Mouse (Mus musculus): ENCODE results near the gene Asprv1. TPM values are rescaled to one million over a fixed set of nuclear protein-coding genes. Genes with fewer than 3 reads are reported as not detected.

Gene Asprv1
- total RNA-seq (2021), result under 1 TPM in 1 of 2 experiments, not detected in 1; 0.27 TPM
- long read RNA-seq, experiment 1, partial matches to known transcripts, result 0 of 2 reads
- long read RNA-seq, experiment 1, other reads (novel, unspliced or antisense), result 0 of 2 reads
- long read RNA-seq, experiment 2, result 0 reads

DNA sequence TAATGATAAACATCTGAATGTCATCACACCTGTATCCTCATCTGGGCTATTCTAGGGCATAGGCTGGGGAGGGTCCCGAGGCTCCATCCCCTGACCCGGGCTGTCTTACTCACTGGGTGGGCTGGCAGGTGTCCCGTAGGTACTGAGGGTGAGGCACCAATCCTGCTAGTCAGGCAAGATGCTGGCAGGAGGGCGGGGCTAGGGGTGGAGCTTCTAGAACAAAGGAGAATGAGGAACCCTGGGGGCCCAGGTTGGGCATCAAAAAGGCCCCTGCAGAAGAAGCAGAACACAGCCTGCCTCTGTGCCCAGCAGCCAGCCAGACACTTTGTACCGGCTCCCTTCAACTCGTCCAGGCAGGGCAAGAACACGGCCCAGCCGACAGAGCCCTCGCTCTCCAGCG lies at the start of gene Asprv1:
Gene Asprv1, plus strand, starts transcription at position 219 of the 400 bp plus-strand sequence.
- intact Hi-C loops (cut with DNase I), result no loop called here
- no peak for DNase-seq

DNA sequence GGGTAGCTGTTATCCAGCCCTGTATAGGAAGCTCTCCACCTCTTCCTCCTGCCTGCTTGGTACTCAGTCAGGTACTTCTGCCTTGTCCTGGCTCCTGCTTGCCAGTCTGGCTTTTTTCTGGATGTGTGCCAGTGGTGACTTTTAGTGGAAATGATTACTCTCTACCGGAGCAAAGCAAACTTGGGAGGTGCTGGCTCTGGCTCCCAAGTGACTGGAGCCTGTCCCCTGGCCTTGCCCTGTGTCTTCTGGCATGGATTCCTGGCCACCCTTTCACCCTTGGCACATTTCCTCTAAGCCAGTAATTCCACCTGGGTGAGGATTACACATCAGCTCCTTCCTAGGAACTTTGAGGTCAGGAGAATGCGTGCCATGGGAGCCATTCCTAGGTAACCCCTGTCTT lies 49.6 kb upstream of the Asprv1 start:
- DNase-seq, result peak in 1 of 2 experiments; percentile 32
- intact Hi-C loops (cut with DNase I), result no loop called here

DNA sequence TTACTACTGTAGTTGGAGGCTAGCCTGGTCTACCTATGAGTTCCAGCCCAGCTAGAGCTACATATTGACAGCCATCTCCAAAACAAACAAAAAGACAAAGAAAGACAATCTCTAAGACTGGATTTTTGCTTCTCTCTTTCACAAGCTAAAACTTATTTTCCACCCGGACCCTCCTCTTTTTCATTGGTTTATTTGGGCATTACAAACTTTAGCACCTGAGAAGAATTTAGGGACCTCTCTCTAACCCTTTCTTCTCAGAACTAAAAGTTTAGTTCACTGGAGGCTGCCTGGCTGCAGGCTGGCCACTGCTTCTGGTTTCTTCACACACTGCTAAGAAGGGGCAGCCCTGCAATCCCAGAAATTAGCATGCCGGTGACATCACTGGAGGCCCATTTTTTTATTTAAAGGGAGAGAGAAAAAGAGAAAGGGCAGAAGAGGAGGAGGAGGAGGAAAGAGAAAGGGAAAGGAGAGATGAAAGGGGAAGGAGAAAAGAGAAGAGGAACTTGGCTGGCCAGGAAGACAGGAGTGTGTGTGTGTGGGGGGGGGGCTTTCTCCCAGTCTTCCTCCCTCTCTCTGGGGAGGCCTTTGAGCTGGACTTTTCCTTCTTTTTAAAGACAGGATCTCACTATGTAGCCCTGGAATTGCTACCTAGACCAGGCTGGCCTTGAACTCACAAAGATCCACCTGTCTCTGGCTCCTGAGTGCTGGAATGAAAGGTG lies 48.7 kb upstream of the Asprv1 start:
- intact Hi-C loops (cut with DNase I), result no loop called here
- no peak for DNase-seq

DNA sequence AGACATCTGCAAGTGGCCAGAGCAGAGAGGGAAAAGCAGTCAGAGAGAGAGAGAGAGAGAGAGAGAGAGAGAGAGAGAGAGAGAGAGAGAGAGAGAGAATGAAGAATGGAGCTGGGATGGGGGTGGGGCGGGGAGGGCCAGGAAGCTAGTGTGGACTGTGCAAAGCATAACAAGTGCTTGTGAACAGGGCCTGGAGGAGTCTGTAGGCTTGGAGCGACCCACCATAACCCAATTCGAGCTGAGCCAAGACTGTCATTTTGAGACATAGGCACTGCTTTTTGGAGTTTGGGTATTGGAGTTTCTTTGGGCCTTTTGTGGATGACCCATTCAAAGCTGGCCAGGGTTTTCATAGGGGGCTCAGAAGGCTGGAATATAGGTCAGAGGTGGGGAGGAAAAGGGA lies 48.0 kb upstream of the Asprv1 start:
- no peak for DNase-seq
- intact Hi-C loops (cut with DNase I), result no loop called here

DNA sequence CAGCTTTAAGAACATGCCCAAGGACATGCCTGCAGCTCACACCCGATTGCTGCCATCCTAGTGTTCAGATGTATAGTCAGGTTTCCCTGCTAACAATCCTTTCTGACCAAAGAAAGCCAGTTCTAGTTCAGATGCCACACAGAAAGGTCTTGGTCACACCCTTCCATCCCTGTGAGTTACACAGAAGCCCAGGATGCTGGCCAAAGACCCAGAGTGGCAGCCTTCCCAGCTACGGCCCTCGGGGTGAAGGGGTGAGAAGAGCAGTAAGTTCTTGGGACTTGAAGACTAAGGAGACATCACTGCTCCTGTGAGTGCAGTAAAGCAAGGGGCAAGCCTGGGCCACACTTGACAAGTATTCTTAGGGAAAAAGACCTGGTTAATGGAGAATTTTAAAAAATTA lies 44.8 kb upstream of the Asprv1 start:
- no peak for DNase-seq
- intact Hi-C loops (cut with DNase I), result no loop called here

DNA sequence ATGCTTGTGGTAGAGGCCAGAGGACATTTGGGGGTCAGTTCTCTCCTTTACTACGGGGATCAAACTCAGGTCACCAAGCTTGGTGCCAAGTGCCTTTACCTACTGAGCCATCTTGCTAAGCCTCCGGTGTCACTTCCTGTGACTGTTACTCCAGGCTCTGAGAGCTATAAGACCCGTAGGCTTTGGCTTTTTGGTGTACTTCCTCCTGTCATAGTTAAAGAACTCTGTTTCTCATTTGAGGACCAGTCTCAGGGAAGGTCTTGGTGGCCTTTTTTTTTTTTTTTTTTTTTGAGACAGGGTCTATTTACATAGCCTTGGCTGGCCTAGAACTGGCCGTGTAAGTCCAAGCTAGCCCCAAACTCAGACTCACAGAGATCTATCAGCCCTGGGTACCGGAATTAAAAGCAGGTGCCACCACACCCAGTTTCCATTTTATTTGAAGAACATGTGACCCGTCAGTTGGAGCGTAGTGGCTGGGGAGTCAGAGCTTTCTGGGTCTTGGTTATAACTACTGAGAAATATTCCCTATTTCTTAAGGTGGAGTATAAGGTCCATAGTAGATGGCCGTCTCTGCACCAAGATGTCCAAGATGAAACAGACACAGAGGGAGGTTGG lies 44.3 kb upstream of the Asprv1 start:
- DNase-seq, result no peak
- intact Hi-C loops (cut with DNase I), result no loop called here

DNA sequence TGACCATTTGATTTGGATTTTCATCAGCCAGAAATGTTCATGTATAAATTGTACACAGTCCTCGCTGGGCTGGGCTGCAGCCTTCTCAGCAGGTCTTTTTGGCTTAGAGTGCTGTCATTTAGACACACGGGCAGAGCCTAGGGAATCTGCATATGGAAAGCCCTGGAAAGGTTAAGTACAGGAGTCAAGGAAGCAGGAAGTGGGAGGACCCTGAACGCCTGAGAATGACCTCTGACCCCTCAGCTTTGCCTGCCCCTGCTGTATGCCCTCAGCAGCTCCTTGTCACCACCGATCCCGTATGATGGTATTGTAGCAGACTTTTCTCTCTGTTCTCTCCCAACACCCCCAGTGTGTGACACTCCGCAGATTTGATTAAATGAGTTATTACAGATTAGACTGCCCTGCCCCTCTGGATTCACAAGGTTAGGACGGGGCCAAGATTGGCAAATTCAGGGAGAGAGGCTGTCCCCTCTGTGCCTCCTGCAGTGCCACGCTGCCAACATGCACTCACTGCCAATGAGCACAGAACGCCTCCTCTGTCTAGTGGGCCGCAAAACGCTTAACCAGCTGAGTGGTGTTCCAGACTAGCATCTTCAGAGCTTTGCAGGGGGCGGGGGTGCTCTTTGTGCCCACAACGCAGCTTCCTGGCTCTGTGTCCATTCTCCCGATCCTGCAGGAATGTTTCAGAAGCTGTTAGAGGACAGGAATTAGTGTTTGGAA lies 43.5 kb upstream of the Asprv1 start:
- peak; percentile 45 to 58 for DNase-seq
- intact Hi-C loops (cut with DNase I), result no loop called here

DNA sequence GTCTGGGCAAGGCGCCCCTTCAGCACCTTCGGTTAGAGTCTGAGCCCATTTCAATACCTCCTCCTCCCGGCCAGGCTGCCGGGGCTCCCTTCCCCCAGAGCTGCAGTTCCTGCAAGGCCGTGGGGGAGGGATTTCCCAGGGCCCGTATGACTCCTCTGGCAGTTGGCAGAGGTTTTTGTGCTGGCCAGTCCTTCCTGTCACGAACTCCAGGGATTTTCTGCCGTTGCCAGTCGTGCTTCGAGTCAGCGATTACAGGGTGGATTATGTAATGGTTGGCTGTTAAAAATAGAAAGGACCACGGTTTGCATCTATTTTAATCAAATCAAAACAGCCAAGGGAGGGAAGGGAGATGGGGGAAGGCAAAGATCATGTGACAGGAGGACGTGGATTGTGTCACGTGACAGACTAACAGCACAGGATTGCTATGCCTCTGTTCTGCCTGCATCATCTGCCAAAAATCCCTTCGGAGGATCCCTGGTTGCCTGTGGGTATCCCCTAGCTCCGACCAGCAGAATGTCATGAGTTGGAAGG lies 42.8 kb upstream of the Asprv1 start:
- intact Hi-C loops (cut with DNase I), result no loop called here
- peak; percentile 86 to 90 for DNase-seq

DNA sequence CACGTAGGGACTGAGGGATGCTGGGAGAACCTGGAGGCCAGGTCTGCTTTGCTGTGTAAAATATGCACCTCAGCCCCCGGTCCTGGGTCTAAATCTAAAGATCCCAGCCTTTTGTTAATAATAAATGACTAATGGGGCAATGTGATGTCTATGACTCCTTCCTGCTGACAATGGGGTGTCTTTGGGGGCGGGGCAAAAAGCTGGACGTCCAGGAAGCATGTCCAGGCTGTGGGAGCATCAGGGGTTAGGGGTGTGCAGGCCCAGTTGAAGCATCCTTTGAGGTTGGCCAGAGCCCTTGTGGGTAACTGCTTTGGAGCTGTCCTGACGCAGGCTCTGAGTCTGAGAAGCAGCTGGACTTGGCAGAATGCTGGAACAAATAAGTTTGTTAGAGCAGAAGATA lies 41.9 kb upstream of the Asprv1 start:
- no peak for DNase-seq
- intact Hi-C loops (cut with DNase I), result no loop called here

DNA sequence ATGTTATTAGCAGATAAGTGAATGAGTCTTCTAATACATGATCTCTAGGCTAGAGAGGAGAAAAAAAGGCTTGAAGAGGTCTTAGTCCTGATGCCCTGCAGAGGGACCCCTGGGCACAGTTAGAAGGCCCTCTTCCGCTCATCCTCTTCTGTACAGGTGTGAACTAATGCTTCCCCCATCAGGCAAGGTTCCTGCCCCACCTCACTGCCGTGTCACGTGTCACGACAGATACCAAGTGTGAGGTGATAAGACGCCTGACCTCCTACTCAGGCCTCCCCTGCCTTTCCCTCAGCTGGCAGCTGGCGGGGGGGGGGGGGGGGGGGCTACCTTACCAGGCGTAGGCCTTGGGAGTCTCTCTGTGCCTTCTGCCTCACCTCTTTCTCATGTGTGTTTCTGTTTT lies 39.5 kb upstream of the Asprv1 start:
- no peak for DNase-seq
- intact Hi-C loops (cut with DNase I), result no loop called here

DNA sequence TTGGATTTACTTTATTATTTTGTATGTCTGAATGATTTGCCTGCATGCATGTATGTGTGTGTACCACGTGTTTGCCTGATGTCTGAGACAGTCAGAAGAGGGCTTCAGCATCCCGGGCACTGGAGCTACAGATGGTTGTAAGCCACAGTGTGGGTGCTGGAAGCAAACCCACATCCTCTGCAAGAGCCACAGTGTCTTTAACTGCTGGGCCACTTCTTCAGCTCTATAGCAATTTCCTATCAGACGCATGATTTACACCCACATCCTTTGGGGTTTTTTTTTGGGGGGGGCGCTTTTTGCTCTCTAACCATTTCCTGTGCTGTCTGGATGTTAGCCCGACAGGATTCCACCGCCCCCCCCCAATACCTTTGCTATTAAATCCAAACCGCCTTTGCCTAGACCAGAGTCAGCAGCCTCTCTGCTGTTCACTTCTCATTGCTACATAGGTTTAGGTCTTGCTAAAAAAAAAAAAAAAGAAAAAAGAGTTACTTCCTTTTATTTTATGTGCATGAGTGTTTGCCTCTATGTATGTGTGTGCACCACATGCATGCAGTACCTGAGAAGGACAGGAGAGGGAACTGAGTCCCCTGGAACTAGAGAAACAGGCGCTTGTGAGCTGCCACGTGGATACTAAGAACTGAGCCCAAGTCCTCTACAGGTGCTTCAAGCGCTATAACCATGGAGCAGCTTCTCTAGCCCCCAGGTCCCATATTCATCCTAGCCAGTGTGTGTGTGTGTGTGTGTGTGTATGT lies 34.6 kb upstream of the Asprv1 start:
- intact Hi-C loops (cut with DNase I), result no loop called here
- no peak for DNase-seq

DNA sequence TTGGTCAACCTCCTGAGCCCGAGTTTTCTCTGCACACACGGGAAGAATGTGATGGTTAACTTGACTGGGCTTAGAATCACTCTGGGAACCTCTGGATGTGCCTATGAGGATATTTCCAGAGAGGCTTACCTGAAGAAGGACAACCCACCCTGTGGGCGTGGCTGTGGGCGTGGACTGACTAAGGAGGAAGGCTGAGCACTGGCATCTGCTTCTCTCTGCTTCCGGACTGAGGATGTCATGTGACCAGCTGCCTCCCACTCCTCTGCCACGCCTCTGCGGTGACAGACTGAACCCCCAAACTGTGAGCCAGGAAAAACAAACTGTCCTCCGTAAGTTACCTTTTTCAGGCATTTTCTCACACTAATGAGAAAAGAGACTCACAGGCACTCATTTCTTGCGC lies 33.3 kb upstream of the Asprv1 start:
- intact Hi-C loops (cut with DNase I), result loop anchor here (5.0 kb wide), 2 partner anchors 47 to 73 kb away; partner anchors contain the start of gene Mxd1
- DNase-seq, result no peak

DNA sequence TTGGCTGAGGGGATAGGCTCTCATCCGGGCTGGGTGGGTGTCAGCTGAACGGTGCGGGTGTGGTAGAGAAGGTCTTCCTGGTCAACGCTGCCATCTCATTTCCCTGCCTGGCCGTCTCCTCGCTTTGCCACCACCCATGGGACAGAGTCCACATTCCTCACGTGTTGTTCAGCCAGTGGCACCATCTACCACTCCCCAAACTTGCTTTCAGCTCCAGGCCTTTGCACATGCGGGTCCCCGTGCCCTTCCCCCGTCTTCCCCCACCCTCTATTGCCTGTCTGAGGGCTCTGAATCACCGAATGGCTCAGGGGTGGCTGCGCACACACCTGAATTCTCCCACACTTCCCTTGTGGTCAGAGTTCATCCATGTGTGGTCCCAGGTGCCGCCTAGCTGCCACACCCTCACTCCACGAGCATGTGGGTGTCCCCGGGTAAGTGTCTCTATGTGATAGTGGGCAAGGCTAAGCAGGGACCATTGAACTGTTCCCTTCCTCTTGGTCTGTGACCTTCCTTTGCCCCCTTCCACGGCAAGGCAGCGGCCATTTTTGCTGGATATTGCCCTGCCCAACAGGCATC lies 32.0 kb upstream of the Asprv1 start:
- no peak for DNase-seq
- intact Hi-C loops (cut with DNase I), result loop anchor here (5.0 kb wide), 2 partner anchors 49 to 71 kb away; partner anchors contain the start of gene Mxd1

DNA sequence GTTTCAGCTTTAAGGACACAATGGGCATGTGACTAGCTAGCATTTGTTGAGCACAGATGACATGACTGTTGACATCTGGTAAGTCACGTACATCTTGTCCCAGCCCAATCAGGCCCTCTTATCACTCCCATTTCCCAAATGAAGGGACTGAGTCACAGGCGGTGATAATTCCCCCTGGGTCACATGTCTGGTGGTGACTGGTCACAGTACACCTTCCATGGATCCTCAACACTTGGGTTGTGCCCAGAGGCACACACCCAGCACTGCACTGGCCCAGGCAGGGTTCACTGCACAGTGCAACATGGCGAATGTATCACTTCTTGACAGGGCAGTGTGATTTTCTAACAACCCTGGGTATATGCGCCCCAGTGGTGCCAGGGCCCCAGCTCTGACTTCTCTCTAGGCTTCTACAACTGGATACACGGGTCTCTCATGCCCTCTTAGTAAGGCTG lies 29.2 kb upstream of the Asprv1 start:
- intact Hi-C loops (cut with DNase I), result loop anchor here (5.0 kb wide), 2 partner anchors 51 to 69 kb away; partner anchors contain the start of gene Mxd1
- DNase-seq, result no peak

DNA sequence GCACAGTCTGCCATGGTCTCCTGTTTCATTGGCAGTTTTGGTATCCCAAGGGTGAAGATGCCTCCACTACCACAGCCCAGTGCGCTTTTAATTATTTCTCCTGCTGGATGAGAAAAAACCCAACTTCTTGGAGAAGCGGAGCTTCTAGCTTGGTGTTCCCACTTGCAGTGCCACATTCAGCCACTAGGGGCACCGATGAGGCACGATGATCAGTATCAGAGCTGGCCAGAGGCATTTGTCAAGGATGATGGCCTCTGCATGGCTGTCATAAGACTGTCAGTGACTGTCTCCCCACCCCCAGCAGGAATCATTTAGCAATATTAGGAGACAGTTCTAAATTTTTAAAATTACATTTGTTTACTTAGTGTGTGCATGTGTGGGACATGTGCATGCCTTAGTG lies 28.8 kb upstream of the Asprv1 start:
- DNase-seq, result peak; percentile 84 to 91
- intact Hi-C loops (cut with DNase I), result loop anchor here (5.0 kb wide), 2 partner anchors 52 to 68 kb away; partner anchors contain the start of gene Mxd1

DNA sequence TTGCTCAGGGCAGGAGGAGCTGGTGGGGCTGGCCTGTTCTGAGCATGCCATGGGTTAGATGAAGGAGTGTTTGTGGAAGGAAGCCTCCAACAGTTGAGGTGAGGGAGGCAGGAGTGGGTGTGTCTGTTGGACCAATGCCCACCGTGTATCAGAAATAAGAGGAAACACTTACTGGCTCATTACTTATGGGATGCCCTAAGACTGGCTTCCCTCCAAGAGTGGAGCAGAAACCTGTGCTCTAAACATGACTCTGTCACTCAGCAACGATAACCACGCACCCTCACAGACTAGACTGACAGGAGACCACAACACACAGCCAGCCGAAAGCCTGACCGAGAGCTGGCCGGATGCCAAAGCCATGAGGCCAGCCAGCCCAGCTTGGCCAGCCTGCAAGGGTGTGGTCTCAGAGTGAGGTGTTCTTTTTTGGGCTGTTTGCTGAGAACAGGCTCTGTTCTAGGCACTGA lies 28.0 kb upstream of the Asprv1 start:
- intact Hi-C loops (cut with DNase I), result loop anchor here (5.0 kb wide), 2 partner anchors 53 to 67 kb away; partner anchors contain the start of gene Mxd1
- DNase-seq, result peak; percentile 78 to 80

DNA sequence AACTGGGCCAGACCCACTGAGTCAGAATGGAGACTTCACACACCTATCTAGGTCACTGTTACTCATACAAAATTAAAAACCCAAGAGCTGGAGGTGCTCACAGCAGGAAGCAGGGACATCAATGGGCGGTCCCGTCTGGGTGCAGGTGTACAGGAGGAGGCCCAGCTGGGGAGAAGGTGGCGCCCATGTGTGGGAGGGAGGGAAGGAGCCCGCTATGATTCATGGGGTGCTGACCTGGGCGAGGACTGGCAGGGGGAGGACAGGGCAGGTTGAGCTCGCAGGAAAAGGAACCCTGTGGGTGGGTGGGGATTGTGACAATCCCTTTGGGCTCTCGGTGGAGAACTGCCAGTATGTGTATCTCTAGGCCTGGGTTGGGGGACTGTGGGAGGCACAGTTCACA lies 22.7 kb upstream of the Asprv1 start:
- intact Hi-C loops (cut with DNase I), result no loop called here
- no peak for DNase-seq

DNA sequence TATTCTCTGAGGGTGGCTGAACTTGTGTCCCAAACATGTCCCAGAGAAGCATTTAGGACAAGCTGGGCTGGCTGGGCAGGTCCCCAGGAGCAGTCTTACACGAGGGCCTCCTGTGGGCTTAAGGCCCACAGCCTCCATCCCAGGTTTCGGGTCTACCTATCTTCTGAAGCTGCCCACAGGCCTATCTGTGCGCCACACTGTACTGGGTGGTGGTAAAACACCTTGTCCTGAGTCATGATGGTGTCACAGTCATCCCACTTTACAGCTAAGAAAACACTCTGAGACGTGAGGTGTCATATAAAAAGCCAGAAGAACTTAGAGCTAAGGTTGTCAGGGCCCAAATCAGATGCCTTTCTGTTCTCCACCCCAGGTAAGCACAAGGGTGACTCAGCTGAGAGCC lies 21.7 kb upstream of the Asprv1 start:
- DNase-seq, result no peak
- intact Hi-C loops (cut with DNase I), result no loop called here

DNA sequence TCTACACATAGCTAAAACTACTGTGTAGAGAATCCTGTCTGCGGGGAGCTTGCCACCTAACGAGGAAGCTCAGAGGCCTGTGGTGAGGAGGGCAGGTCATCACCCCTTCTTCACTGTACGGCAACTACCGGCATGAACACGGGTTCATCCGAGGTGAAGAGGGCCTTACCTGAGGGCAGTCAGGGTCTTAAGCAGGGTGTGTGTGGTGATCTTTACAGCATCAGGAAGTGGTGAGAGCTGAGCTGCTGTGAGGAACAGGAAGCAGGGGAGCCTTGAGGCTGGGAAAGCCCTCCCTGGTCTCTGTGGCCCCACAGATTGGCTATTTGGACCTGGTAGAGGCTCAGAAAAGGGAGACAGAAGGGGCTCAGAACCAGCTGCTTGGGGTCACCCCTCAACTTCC lies 20.5 kb upstream of the Asprv1 start:
- no peak for DNase-seq
- intact Hi-C loops (cut with DNase I), result no loop called here

DNA sequence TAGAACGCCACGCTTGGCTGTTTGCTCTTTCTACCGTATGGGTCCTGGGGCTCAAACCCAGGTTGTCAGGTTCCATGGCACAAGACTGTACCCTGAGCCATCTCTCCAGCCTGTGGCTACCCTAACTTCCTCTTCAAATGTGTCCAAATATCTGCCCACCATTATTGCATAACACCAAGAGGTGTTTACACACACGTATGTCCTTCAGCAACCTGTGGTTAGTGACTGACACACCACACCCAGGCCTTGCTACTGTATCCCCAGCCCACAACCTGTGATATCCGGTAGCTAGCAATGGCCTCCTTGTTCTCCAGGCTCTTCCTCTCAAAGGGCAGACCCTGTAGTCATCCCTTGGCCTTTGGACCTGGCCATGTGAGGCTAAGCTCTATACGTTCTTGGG lies 18.7 kb upstream of the Asprv1 start:
- no peak for DNase-seq
- intact Hi-C loops (cut with DNase I), result no loop called here

Measured in heart, postnatal 14 days (tissue).